Mouse (Mus musculus): ENCODE measurements around the gene Efhc1.

- TF ChIP-seq POLR2A (IDR thresholded peaks at IDR 0.05; ENCODE audit: insufficient read depth, low read depth, low read length) (no peak), CTCF (IDR thresholded peaks at IDR 0.05; ENCODE audit: insufficient read depth, low read depth, low read length) (no peak)
These were observed 88.1 kb downstream of the Efhc1 start for GRCm38 (mm10) chr1:21039564-21039963.
